Mouse (Mus musculus) c-Kit-negative CD71-positive TER-119-positive erythroid progenitor cells, embryonic 14.5 days (primary cell): Measurements from ENCODE around the gene Map4k1.

Experiments
- DNase-seq: peaks from one replicate; pipeline ENCODE4 v3.0.0-alpha.2; 2013; ENCODE audit warnings: low read depth, low spot score

The Map4k1 gene

DNA sequence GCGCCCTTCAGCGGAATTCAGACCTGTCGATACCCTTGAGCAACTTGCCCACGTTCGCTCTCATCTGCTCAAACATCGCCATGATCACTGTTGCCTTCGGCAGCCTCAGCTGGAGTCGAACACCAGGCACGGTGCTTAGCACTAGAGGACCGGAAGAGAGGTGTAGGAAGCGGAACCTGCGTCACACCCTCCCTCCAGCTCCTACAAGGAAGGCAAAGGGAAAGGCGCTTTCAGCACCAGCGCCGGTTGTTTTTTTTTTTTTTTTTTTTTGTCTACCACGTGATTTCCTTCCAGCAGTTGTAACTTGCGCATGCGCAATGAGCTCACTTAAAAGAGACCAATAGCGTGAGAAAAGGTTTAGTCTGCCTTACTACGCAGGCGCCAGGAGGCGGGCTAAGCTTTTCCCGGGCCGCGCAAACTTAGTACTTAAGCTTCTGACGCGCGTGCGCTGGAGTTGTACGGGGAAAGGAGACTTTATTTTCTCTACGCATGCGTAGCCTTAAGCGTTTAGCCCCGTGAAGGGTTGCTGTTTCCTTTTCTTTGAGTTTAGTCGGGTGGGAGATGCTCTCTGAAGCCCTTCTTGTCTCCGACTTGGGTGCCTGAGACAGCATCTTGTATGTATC, at the start of gene Map4k1, which contains the start of gene Eif3k:
Gene Map4k1, plus strand, starts transcription at position 400 of the 623 bp plus-strand sequence.
Gene Eif3k, minus strand, starts transcription at position 214 of the 623 bp plus-strand sequence.
- peak; percentile 100 for DNase-seq

DNA sequence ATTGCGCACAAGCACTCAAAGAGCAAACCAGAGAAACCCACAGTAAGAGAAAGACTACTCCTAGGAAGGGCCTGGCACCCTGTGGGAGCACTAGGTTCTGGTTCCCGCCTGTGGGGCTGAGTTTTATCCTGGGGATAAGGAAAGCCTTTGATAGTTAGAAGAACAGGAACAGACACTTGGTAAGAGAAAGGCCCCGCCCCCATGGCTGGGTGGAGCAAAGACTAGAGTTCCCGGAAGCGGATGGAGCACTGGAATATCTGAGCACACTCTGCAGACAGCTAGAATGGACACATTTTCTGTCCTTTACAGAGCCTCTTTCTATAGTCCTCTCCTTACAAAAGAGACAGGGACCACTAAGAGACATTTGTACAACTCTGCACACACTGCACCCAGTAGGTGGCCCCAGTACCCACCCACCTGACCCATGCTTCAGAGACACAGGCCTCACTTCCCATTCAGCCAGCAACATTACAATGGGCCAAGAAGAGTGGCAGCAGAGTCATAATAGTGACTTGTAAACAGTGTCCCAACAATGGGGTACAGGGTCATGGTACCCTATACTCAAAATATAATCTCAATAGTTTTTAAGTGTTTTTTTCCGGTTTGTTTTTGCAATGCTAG, 49.3 kb upstream of the Map4k1 start:
- DNase-seq = no peak

DNA sequence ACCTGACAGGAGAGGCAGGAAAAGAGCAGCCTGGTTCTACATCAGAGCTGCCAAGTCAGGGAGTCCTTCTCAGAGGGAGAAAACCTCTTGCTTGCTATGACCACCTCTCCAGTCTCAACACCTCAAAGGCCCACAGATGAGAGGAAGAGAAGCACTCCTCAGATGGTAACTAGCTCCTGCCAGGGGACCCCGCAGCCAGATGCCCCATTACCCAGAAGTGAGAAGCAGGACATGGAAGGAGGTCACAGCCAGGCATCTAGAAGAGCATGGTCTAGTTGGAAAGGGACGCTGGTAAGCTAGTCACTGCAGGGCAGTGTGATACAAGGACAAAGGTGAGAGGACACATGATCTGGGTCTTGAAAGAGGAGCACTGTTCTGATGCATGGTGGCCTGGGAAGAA, 48.0 kb upstream of the Map4k1 start:
- no peak for DNase-seq

DNA sequence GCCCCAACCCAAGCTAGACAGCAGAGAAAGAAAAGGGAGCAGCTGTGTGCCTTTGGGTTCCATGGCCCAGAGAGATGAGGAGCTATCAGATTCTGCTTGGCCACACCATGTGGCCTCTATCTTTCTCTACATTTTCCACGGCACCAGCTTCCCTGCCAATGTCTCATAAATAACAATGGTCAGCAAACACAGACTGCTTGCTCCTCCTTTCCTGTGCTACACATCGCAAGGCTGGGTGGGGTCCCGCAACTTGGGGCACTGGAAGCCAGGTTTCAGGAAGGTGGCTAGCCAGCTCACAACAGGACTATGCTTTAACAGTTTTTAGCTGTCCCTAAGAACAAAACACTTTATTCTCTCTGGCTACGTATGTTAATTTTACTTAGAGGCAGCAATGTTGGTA, 45.1 kb upstream of the Map4k1 start:
- no peak for DNase-seq

DNA sequence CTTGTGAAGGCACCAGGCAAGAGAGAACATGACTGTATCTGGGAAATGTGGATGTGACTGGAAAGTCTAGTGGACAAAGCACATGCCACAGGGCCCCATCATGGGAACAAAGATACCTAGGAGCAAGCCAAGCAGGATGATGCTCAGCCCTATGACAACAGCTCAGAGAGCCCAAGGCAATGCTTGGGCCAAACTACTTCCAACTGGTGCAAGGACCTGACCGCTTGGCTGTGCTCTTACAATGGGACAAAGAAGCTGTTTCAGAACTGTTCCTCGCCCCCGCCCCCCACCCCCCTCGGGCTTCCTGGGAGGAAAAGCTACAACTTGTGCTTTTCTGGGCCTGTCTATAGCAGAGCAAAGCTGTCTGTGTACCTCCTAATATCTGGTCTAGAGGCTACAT, 43.2 kb upstream of the Map4k1 start:
- no peak for DNase-seq

DNA sequence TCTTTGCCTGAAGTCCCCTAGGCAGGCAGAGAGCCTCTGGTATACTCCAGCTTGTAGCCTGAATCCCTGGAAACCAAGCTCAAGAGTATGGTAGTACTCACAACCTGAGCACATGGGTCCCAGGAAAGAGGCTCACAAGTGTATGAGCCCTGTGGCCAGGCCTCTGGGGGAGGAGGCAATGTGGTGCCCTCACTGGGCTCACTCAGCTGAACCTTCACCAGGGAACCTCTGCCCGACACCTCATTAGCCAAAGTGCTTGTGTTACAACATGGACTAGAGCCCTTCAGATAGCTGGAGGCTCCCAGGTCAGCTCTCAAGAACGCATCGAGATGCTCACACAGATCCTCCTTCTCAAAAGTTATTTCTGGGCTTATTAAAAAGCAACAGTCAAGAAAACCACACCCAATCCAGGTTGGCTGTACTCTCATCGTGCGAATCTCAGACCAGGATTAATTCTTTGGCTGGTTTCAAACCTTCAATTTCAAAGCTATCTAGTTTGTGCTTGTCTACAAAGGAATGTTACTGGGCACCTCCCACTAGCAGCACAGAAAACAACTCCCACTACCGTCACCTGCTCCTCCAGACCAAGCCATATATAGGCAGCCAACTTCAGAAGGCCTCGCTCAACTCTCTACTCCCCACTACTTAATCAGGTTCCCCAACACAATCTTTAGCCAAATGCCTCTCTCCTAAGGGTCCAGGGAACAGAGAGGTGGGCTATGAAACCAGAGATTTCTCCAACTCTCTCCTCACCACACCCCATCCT, 42.2 kb upstream of the Map4k1 start:
- DNase-seq = no peak

DNA sequence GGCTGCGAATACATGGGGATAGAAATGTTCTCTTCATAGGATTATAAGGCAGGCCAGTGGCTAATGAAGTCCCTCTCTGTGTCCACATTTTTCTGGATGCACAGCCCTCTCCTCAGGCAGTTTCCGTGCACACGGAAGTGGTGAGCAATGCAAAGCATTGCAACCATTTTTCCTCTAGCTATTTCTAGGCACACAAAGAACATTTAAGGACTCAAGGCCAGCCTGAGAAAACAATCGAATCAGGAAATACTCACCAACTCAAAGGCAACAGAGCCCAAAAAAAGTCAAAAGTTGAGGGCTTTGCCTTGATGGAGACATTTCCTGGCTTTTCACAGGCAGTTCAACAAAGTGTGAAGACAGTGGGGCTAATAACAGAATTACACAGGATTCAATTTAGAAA, 40.7 kb upstream of the Map4k1 start:
- DNase-seq = no peak

DNA sequence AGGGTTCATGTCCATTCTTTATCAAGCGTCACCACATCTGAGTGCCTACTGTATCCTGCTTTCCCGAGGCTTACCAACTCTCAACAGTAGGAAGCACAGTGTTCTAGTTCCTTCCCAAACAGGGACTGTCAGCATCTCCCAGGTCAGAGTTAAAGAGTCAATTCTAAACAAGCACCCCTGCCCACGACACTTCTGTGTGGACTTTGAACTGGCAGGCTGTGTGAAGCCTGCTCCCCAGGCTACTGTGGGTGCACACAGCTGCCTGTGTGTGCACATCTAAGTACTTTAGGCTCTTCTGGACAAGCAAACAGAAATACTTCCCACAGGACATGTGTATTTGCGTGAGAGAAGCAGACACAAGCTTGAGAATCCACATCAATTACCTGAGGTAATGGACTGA, 40.3 kb upstream of the Map4k1 start:
- DNase-seq = no peak

DNA sequence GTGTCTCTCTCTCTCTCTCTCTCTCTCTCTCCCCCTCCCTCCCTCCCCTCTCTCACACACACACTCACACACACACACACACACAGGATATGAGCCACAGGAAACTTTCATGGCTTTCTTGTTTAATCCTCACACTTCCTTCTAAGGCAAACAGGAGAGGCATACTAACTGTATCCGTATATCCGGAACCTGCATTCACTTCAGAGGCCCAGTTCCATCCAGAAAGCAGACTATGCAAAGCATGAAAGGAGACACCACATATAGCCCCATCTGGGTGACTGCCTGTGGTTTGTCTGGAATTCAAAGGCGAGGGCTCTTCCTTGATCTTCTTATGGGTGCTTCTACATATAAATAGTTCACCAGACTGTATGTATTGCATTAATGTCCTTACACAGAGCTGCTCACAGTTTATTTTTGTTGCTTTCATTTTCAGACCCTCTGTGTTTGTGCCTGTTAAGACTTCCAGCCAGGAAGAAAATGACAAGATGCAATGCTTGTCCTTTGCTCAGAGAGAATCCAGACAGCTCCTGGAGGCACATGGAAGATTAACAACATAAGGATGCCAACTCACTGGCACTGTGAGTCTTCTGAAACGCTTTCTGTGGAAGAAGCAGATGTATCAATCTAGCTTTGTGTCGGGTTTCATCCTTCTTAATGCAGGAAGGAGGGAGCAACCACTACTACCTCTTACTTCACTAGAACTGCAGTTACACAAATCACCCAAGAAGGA, 38.2 kb upstream of the Map4k1 start:
- no peak for DNase-seq

DNA sequence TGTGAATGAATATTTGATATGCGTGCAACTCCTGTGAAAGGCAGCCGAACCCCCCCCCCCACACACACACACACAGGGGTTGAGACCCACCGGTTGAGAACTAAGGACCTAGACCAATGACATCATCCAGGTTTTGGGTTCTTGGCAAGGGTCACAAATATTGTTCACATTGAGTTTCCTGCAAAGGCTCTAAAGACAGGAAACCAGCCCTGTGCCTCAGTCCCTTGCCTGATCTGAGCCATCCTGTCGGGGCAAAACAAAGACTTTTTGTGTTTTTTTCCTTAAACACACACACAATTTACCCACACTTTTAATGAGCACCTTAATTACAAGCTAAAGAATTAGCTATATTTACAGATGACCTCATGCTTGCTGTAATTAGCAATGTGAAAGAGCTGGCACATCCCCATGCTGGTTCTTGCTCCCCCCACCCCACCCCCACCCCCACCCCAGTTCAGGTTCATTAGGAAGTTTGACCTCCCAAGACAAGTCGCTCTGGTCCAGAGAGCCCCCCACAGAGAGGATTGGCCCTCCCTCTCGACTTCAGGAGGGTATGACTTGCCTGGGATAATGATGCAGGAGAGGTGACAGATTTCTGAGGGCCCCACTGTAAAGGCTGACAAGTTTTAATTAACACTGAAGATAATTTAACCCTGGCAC, 37.0 kb upstream of the Map4k1 start:
- DNase-seq = no peak

DNA sequence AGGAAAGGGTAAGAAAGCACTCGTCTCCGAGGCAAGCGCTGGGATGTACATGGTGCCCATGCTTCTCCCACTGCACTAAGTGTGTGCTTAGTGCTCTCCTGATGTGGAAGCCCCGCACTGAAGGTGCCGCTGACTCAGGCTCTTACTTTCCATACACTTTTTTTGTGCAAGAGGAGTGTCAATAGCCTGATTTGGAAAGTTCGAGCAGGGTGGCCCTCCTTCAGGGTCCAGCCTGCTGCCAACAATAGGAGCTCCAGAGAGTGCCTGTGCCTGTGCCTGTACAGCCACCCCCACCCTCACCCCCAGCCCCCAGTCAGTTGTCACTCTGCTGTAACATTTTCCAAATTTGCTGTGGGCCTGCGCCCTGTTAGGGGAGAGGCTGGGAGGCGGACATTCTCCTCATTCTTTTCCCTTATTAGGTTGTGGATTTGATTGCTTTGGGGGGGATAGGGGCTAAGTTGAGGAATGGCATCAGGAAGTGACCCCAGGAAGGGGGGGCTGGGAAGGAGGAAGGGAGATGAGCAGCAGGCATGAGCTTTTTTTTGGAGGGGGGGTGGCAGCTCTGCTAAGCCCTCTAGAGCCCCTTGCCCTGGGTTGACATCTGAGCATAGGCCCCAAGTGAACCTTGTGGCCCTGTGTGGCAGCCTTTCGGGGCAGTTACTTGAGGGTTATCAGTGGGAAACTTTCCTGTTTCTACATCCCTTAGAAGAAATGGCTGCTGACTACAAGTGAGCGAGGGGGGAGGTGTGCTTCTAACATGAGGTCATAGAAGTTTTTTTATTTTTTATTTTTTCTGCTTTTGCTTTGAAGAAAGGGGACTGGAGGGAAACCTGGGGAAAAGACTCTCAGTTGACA, 36.2 kb upstream of the Map4k1 start:
- DNase-seq = no peak

DNA sequence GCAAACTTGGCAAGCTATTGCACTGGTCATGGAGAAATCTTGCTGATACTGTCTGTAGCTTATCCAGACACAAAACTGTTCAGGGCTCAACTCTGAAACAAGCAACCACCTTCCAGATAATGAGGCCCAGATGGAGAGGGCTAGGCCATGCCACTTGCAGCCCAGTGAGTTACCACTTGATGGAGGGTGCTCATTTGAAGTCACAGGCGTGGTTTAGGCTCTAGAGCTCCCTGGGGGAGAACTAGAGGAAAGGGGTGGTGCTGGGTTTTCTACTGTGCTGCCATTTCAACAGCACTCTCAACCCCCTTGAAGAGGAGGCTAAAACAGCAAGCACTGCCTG, 35.6 kb upstream of the Map4k1 start:
- no peak for DNase-seq

DNA sequence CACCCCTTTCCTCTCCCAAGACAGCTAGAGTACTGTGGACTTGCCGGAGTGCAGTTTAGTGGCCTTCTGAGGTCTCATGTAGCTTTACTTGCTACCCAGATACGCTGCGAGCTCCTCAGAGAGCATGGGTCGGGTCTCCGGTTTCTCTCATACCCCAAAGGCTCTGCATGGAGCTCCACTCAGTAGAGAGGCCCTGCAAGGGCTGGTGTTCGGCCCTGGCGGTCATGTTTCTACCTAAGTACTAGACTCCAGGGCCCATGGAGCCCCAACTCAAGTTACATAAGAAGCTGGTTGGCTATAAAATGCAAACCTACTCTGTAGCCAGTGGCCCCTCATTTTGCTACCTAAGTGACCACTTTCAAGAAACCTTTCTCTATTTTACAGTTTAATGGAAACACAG, 33.1 kb upstream of the Map4k1 start:
- no peak for DNase-seq

DNA sequence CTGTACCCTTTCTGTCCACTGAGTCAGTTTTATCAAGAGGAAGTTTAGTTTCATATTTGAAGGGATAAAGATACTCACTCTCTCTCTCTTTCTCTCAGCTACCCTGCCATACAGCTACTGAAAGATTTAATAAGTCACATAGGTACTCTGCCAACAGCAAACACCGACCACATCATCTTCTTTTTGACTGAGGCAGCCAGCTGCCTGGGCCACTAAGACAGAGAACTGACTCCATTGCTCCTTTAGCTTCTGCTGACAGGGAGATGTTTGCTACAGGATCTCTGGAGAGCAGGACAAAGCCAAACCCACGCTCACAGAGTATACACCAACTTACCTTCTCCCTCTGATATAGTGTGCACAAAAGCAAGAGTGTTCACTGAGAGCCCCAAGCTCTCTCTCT, 32.6 kb upstream of the Map4k1 start:
- no peak for DNase-seq

DNA sequence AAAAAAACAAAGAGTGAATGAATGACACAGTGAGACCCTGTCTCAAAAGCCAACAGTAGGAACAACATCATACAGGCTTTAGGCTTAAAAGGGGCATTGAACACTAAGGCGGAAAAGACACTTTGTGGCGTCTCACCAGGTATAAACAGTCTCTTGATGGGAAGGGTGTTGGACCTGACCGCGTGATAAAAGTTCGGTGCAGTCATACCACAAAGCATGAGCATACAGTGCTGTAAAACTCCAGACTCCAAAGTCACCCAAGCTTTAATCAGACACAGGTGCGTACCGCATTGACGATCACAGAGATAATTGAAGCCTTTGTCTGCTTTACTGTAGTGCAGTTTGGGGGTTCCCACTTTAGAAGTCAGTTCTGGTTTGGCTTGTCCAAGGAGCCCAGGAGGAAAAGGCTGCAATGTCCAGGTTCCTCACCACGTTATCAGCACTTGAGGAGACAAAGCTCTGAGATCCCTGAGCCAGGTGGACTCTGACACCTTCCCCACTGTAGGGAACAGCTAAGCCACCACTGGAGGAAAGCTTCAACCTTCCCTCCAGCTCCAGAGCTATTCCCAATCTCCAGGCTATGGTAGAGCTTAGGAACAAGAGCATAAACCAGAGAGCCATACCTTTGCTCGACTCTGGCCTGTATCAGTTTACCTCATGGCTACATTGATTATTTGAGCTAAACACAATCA, 31.4 kb upstream of the Map4k1 start:
- no peak for DNase-seq

DNA sequence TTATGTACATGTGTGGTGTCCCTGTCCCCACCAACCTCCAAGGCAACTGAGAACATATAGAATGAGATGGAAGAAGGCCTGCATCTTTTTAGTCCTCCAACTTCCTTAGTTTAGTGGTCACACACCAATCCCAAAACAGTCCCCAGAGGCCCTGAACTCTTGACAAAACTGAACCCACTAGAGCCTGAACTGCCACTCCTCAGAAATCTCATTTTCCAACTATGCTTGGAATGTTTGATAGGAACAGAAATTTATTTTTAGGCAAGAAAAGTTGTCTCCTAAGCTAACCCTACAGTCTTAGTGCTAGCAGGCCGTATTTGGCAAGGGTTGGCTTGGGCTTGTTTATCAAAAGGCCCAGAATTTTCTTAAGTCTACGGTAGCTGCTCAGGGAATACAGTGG, 30.1 kb upstream of the Map4k1 start:
- DNase-seq = no peak

DNA sequence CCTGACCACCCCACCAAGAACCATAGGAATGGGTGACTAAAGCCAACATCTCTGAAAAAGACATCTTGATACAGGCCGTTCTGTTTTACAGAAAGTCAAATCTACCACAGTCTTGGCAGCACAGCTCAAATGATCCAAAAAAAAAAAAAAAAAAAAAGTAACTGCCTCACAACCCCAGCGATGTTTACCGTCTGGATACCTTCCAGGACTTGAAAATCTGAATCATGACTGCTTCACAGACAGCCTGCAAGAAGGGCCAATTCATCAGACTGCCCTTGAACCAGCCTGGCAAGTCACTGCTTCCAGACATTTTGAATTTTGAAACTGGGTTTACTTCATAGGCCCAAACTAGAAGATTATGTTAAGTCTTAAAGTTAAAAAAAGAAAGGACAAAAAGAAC, 29.1 kb upstream of the Map4k1 start:
- no peak for DNase-seq

DNA sequence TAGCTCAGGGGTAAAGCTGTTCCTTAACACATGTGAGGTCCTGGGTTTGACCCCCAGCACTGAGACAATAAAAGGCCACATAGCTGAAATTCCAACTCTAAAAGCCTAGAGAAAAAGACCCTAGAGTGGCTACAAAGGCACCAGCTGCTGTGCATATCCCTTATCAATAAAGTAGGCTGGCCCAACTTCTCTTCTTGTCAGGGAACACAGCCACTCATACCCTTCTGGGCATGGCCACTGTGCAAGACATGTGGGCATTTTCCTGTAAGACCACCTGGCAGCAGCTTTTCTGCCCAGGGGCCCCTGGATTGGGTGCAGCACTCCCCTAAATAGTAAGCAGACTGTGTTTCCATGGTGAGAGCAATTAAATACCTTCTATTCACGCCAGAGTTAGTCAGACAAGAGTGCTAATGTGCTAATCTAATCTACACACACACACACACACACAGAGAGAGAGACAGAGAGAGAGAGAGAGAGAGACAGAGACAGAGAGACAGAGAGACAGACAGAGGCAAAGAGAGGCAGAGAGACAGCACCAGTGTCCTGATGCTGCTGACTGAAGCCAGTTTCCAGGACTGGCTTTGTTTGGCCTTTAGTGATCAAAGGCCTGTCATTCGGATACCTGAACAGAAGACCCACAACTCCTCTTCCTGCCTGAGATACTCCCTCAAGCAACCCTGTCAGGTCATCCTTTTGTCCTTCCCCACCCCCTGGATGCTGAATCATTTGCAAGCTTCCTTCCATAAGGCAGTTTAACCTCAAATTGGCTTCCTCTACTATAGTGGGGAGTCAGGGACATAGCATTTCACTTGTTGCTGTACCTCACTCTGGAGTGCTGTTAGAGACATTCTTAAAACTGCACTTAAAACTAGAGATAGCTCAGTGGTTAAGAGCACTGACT, 28.1 kb upstream of the Map4k1 start:
- peak; percentile 51 for DNase-seq

DNA sequence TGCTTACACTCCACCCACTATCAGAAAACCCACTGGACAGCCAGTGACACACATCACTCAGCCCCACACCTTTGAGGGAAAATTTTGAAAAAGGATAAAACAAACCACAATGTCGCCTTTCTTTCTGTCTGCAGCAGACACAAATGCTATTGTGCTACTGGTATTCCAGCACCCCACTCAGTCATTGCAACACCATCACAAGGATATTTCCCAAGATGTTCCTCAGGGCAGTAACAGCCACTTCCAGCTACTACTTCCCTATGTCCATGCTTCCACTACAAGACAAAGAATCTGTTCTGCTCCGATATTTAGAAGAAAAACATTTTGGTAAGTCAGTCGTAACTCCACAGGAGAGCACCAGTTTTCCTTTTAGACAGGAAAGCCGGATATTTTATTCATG, 27.1 kb upstream of the Map4k1 start:
- DNase-seq = no peak
